Mouse (Mus musculus): ENCODE measurements around the gene Rnf133.

The Rnf133 gene

DNA sequence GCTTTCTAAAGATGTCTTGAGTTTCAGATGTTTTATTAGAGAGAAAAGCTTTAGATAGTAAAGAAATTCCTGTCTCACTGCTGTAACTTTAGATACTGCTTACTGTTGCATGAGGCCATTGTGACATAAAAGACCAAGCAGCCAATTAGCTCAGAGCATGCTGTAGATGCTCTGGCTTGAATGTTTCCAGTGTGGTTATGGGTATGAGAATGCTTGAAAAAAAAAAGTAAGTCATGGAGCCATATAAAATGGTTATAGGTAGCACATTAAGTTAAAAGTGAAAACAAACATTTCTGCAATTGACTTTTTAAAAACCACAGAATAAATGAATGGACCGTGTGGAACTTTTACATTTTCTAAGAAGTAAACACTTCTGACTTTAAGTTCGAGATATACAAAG is at the start of gene Rnf133:
Rnf133 (minus strand) TSS at position 101 of the 400 bp plus-strand sequence.
- no peak for DNase-seq (ENCODE audit: low read depth in 1 of 2, low spot score in 2 of 2)

DNA sequence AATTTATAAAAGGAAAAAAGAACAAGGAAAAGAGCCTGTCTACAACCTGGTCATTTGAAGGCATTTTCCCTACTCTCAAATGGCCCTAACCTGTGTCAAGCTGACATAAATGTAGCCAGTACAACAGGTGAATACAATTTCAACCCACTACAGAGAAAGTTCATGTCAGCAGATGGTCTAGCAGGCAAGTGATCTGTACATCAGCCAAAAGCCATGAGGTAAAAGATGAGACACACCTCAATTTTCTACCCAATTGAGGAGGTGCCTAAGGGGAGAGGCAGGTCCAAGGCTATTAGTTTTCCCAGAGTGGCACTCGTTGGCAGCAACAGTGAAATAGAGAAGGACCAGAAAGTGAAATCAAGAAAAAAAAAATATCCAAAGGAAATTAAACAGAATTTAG is 28.1 kb upstream of the Rnf133 start:
- no peak for DNase-seq (ENCODE audit: low read depth in 1 of 2, low spot score in 2 of 2)

DNA sequence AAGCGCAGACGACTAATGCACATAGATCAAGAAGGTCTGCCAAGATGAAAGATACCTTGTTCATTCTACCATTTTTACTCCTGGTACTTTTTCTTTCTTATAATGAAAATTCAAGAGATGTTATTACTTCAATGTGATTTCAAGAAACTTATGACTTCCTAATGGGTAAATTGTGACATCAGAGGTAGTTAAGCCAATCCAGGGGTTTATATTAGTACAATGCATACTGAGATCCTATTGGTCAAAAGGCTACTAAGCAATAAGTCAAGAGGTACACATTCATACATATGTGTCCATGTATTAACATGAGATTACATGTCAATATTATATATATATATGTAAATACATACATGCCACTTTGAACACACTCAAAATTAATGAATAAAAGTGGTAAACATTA is 4.9 kb upstream of the Rnf133 start, which contains the start of gene Rnf148:
Rnf148 (minus strand) TSS at position 101 of the 400 bp plus-strand sequence.
- DNase-seq (ENCODE audit: low read depth in 1 of 2, low spot score in 2 of 2), result no peak

DNA sequence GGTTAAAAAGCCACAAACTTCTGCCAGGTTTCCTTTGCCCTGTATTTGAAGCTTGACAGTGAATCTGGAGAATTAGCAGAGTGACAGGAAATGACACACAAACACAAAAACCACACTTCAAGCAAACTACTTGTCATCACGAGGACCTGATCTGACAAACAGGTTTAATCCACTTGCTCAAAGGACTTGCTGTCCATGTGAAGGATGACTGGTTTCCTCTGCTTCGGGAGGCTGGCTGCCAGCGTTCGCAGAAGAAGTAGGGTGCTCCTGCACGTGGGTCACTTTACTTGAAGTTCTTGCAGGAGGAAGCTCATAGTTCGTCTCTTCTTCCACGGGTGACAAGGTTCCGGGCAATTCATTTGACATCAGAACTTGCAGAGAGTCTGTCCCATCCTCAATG is 1.4 kb downstream of the Rnf133 start:
- DNase-seq (ENCODE audit: low read depth in 1 of 2, low spot score in 2 of 2), result no peak

DNA sequence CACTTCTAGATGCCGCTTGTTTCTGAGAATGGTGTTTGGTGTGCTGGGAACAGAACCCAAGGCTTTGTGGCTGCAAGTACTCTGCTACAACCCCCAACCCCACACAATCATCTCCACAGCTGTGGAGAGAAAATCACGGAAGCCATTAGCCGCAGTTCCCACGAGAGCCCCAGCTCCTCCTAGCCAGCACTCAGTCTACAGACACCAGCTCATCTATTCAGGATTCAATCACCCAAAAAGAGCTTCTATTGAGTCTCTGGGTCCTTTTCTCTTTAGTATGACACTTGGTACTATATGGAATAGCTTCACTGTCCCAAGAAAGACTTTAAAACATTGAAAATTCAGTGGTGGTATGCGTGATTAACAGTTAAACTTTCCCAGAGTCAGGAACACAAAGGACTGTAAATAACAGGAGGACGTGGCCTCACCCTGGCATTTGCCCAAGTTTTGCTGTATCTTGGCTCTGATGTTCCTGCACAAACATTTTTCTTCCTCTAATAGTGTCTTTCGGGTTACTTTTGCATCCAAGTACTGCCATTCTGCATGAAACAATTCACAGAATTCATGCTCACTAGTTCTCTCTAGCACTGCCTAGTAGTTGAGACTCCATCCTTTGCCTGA is 2.4 kb downstream of the Rnf133 start:
- DNase-seq (ENCODE audit: low read depth in 1 of 2, low spot score in 2 of 2), result no peak

DNA sequence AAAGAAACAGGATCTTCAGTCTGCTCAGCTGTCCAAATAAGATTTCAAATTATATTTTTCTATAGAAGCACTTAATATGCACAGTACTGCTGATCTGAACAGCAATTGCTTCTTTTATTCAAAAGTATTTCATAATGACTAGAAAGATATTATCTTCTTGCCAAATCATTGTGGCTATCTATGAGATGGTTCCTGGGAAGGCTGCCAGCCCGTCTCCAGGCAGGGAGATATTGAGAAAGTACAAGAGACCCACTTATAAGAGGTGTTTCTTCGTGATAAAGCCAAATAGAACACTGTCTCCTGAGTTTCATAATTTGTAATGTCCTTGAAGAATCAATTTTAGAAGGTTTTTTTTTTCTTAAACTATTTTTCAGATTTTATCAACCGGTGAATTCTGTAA is 13.0 kb downstream of the Rnf133 start:
- no peak for DNase-seq (ENCODE audit: low read depth in 1 of 2, low spot score in 2 of 2)

DNA sequence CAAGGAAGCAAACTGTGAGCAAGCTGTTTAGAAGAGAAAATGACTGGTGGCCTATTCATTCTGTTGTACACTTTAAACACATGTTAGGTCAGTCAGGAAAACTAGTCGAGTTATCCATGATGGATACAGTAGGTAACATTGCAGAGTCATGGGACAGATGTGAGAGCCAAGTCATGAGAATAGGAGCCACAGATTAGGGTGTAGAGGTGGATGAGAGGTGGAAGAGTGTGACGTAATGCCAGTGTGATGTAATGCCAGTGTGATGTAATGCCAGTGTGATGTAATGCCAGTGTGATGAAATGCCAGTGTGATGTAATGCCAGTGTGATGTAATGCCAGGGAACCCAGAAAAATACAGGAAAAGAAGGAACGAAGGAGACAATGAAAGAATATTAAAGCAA is 14.9 kb downstream of the Rnf133 start:
- DNase-seq (ENCODE audit: low read depth in 1 of 2, low spot score in 2 of 2), result no peak

DNA sequence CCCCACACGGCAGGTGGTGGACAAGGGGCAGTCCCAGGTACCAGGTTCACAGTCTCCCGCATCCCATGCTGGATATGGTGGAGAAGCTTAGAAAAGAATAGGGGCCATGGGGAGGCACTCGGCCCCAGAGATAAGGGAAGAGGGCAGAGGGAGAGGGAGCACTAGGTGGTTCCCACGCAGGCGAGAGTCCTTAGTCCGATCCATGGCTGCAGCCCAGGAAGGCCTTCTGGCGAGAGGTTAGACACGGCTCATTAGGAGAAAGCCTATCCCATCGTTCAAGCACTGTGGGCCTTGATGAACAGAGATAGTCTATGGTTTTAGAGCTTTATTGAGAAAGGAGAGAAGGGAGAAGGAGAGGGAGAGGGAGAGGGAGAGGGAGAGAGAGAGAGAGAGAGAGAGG is 16.1 kb downstream of the Rnf133 start:
- DNase-seq (ENCODE audit: low read depth in 1 of 2, low spot score in 2 of 2), result no peak

DNA sequence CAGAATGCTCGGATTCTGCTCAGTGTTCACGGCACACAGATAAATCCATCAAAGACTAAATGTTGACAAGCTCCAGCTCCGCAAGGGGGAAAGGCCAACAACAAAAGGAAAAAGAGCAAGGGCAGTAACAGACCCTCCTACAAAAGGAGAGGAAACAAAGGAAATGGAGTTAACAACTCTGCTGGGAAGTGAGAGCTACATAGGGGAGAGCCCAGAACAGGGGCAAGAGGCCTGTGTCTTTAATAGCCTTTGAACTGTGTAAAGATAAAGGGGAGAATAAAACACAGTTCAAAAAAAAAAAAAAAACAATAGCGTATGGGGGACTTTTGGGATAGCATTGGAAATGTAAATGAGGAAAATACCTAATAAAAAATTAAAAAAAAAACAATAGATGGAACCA is 19.6 kb downstream of the Rnf133 start:
- DNase-seq (ENCODE audit: low read depth in 1 of 2, low spot score in 2 of 2), result no peak

Measured in monocyte, adult 2 months (primary cell).